Mouse (Mus musculus): ENCODE data around the gene Ccnyl1. TPM values are rescaled to one million over a fixed set of nuclear protein-coding genes. Genes with fewer than 3 reads are reported as not detected.

Ccnyl1 gene
- polyA plus RNA-seq, 1 experiment from 2014 or later, result 4.5 TPM

DNA sequence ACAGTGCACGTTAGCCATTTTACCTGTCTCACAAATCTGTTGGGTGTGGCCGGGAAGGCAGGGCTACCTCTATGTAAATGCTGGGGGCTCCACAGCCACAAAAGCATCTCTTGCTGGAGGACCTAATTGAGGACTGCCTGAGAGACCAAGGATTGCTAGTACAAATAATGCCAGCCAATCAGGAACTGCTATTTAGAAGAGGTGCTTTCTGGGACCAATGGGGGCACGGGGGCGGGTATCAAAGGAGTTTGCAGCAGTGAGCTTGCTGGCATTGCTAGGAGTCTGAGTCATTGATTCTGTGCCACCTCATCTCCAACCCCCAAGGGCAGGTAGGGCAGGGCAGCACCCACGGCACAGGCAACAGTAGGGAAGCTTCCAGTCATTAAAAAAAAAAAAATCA is 16.3 kb upstream of the Ccnyl1 start:
- Histone ChIP-seq H3K4me3 (no peak overlapping the region), H3K36me3 (no peaks in the 10 kb centered on the region), H3K27ac (no peak overlapping the region), H3K9me3 (no peaks in the 10 kb centered on the region), H3K9ac (no peak overlapping the region), H3K27me3 (no peaks in the 10 kb centered on the region), H3K4me2 (no peak overlapping the region), H3K4me1 (no peaks in the 10 kb centered on the region)
- ATAC-seq (ENCODE audit: insufficient number of reproducible peaks, low FRiP score, low TSS enrichment, low read depth), result no peak
- WGBS, result 92% methylated on average over 5 of the region's 5 CpGs

DNA sequence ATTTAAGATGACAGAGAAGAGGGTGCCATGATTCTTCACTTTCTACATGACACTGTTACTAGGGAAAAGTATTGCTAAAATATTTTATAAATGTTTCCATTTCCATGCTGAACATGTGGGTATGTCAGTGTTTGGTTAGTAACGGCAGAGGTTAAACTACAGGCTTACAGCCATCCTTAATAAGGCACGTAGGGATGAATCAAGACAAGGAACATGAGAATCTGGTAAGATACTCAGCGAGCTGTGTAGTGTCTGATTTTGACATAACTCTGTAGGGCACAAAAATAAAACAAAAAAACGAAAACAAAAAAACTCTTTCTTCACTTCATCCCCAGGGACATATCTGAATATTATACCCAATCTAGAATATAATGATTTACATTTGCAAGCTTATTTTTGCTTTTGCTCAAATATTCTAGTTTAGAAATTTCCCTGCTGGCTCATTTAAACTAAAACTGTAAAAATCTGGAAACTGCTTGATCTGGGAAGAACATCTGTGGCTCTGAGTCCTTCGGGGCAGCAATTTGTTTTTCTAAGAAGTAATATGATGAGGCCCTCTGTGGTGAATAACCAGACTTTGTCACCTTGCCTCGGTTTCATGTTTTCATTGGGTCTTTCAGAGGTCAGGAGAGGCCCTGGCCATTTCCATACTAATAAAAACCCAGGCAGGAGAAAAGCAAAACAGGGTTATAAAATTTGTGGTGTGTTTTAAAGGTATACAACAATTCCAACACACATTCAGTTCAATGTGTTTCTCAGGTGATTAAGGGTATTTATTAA is 14.0 kb upstream of the Ccnyl1 start:
- ATAC-seq (ENCODE audit: insufficient number of reproducible peaks, low FRiP score, low TSS enrichment, low read depth), result no peak
- no peak overlapping the region for H3K4me2 ChIP-seq
- WGBS, result 29% methylated on average over 6 of the region's 6 CpGs
- H3K36me3 ChIP-seq, result no peaks in the 10 kb centered on the region
- no peaks in the 10 kb centered on the region for H3K27me3 ChIP-seq
- no peaks in the 10 kb centered on the region for H3K9me3 ChIP-seq
- H3K9ac ChIP-seq, result no peak overlapping the region
- no peaks in the 10 kb centered on the region for H3K4me1 ChIP-seq
- no peak overlapping the region for H3K27ac ChIP-seq
- no peak overlapping the region for H3K4me3 ChIP-seq

- no peak overlapping the region for H3K4me2 ChIP-seq
- ATAC-seq (ENCODE audit: insufficient number of reproducible peaks, low FRiP score, low TSS enrichment, low read depth), result no peak
- 94% methylated on average over 3 of the region's 3 CpGs for WGBS
Measured at GRCm38 (mm10) chr1:64681499-64681898, 8.8 kb upstream of the Ccnyl1 start.

GRCm38 (mm10) chr1:64683039-64683438 is 7.2 kb upstream of the Ccnyl1 start:
- Histone ChIP-seq H3K4me3 (no peak overlapping the region), H3K27ac (no peak overlapping the region), H3K9me3 (no peaks in the 10 kb centered on the region), H3K36me3 (no peaks in the 10 kb centered on the region), H3K9ac (no peak overlapping the region), H3K4me1 (no peaks in the 10 kb centered on the region), H3K4me2 (no peak overlapping the region), H3K27me3 (no peaks in the 10 kb centered on the region)
- 88% methylated on average over 3 of the region's 3 CpGs for WGBS
- ATAC-seq (ENCODE audit: insufficient number of reproducible peaks, low FRiP score, low TSS enrichment, low read depth), result no peak

More at GRCm38 (mm10) chr1:64681499-64681898, 8.8 kb upstream of the Ccnyl1 start:
- Histone ChIP-seq H3K27ac (no peak overlapping the region), H3K36me3 (no peaks in the 10 kb centered on the region), H3K4me1 (no peaks in the 10 kb centered on the region), H3K27me3 (no peaks in the 10 kb centered on the region), H3K4me3 (no peak overlapping the region), H3K9ac (no peak overlapping the region), H3K9me3 (no peaks in the 10 kb centered on the region)

- H3K4me3 ChIP-seq, result no peak overlapping the region
- WGBS, result 88% methylated on average over 2 of the region's 2 CpGs
- no peak overlapping the region for H3K27ac ChIP-seq
- no peaks in the 10 kb centered on the region for H3K36me3 ChIP-seq
- H3K27me3 ChIP-seq, result no peaks in the 10 kb centered on the region
- no peaks in the 10 kb centered on the region for H3K9me3 ChIP-seq
- ATAC-seq (ENCODE audit: insufficient number of reproducible peaks, low FRiP score, low TSS enrichment, low read depth), result no peak
- no peak overlapping the region for H3K4me2 ChIP-seq
- H3K4me1 ChIP-seq, result peaks cover under 1% of the 10 kb centered on the region; the same call in 1 of the 2 replicates
- H3K9ac ChIP-seq, result no peak overlapping the region
Measured at GRCm38 (mm10) chr1:64684440-64684839, 5.8 kb upstream of the Ccnyl1 start.

GRCm38 (mm10) chr1:64688046-64688445 is 2.2 kb upstream of the Ccnyl1 start:
- Histone ChIP-seq H3K27me3 (no peaks in the 10 kb centered on the region), H3K4me3 (no peak overlapping the region), H3K36me3 (no peaks in the 10 kb centered on the region), H3K4me1 (peaks cover 13% of the 10 kb centered on the region), H3K27ac (no peak overlapping the region), H3K4me2 (no peak overlapping the region), H3K9me3 (no peaks in the 10 kb centered on the region), H3K9ac (no peak overlapping the region)
- no peak for ATAC-seq (ENCODE audit: insufficient number of reproducible peaks, low FRiP score, low TSS enrichment, low read depth)
- 66% methylated on average over 4 of the region's 4 CpGs for WGBS

DNA sequence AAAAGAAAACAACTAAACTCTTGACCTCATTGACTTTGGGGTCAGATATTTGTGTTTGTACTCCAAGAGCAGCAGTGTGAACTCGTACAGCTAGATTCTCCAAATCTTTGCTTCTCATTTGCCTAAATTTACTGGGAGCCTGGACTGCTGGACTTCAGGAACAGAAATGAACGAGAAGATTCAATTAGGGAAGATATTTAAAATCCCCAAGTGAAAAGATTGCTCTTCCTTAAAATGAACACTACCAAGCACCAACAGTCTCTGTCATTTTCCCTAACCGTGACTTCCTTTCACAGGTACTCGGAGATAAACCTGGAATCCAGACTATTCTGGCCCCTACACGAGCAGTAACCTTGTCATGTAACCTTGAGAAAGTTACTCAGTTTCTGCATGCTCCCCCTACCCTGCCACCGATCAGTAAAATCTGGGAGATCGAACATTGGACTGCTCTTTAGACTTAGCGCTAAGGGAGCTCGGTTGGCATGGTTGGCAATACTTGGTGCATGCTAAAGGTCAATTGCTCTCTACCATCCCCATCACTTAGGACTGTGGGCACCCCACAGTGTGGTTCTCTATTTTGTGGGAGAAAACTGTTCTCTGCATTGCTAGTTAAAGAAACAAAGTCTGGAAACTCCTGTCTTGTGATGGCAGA is 568 bp upstream of the Ccnyl1 start:
- Histone ChIP-seq H3K4me1 (peaks cover 13% of the 10 kb centered on the region), H3K27ac (0 out of 2 replicates have a peak overlapping the region, but pooled peaks have one; percentile 8), H3K9ac (peak overlapping the region; percentile 26; the same call in 1 of the 2 replicates), H3K36me3 (no peaks in the 10 kb centered on the region), H3K4me2 (peak overlapping the region; percentile 92), H3K27me3 (no peaks in the 10 kb centered on the region), H3K4me3 (peak overlapping the region; percentile 89), H3K9me3 (no peaks in the 10 kb centered on the region)
- 26% methylated on average over 9 of the region's 9 CpGs for WGBS
- no peak for ATAC-seq (ENCODE audit: insufficient number of reproducible peaks, low FRiP score, low TSS enrichment, low read depth)

- peak overlapping the region; percentile 89 for H3K4me3 ChIP-seq
- H3K27me3 ChIP-seq, result no peaks in the 10 kb centered on the region
- H3K9me3 ChIP-seq, result no peaks in the 10 kb centered on the region
- ATAC-seq (ENCODE audit: insufficient number of reproducible peaks, low FRiP score, low TSS enrichment, low read depth), result no peak
- WGBS, result under 1% methylated on average over 40 of the region's 55 CpGs
- peak overlapping the region; percentile 73; the same call in 1 of the 2 replicates for H3K27ac ChIP-seq
- H3K4me2 ChIP-seq, result peak overlapping the region; percentile 82
- H3K36me3 ChIP-seq, result no peaks in the 10 kb centered on the region
- H3K9ac ChIP-seq, result peak overlapping the region; percentile 84
- peaks cover 13% of the 10 kb centered on the region for H3K4me1 ChIP-seq
Measured at GRCm38 (mm10) chr1:64691121-64691551, 881 bp downstream of the Ccnyl1 start.

GRCm38 (mm10) chr1:64691581-64691980 is 1.3 kb downstream of the Ccnyl1 start:
- ATAC-seq (ENCODE audit: insufficient number of reproducible peaks, low FRiP score, low TSS enrichment, low read depth), result no peak
- no peaks in the 10 kb centered on the region for H3K36me3 ChIP-seq
- peak overlapping the region; percentile 82 for H3K4me2 ChIP-seq
- H3K4me3 ChIP-seq, result peak overlapping the region; percentile 89
- H3K27me3 ChIP-seq, result no peaks in the 10 kb centered on the region
- no peaks in the 10 kb centered on the region for H3K9me3 ChIP-seq
- 2% methylated on average over 9 of the region's 9 CpGs for WGBS
- peak overlapping the region; percentile 84 for H3K9ac ChIP-seq
- peaks cover 13% of the 10 kb centered on the region for H3K4me1 ChIP-seq
- peak overlapping the region; percentile 73; the same call in 1 of the 2 replicates for H3K27ac ChIP-seq

- H3K27ac ChIP-seq, result no peak overlapping the region
- H3K4me1 ChIP-seq, result peaks cover 6% of the 10 kb centered on the region
- no peak overlapping the region for H3K4me2 ChIP-seq
- no peaks in the 10 kb centered on the region for H3K9me3 ChIP-seq
- no peaks in the 10 kb centered on the region for H3K27me3 ChIP-seq
- no peaks in the 10 kb centered on the region for H3K36me3 ChIP-seq
- WGBS, result 65% methylated on average over 3 of the region's 3 CpGs
- no peak overlapping the region for H3K4me3 ChIP-seq
- ATAC-seq (ENCODE audit: insufficient number of reproducible peaks, low FRiP score, low TSS enrichment, low read depth), result no peak
- no peak overlapping the region for H3K9ac ChIP-seq
Measured at GRCm38 (mm10) chr1:64695156-64695555, 4.9 kb downstream of the Ccnyl1 start.

DNA sequence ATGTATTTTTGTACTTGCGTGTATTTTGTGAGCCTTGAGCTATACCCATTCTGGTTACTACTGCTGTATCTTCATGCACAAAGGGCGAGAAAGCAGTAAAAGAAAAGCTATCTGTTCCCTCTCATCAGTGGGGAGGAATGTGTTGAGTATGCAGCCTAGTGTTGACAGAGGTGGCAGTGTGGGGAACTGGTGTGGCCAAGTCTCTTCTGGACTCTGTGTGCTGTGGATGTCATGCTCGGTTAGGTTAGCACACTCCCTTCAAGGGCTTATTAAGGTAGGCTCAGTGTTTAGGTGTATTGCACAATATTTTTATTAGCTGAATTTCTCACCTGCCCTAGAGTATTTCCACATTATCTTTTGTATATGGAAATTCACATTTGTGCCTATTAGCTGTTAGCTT is 11.5 kb downstream of the Ccnyl1 start:
- 78% methylated on average over 3 of the region's 3 CpGs for WGBS
- ATAC-seq (ENCODE audit: insufficient number of reproducible peaks, low FRiP score, low TSS enrichment, low read depth), result no peak
- no peak overlapping the region for H3K27ac ChIP-seq
- H3K36me3 ChIP-seq, result peaks cover 16% of the 10 kb centered on the region
- H3K4me3 ChIP-seq, result no peak overlapping the region
- no peak overlapping the region for H3K9ac ChIP-seq
- H3K27me3 ChIP-seq, result no peaks in the 10 kb centered on the region
- H3K9me3 ChIP-seq, result no peaks in the 10 kb centered on the region
- H3K4me1 ChIP-seq, result no peaks in the 10 kb centered on the region
- H3K4me2 ChIP-seq, result no peak overlapping the region

- no peak for ATAC-seq (ENCODE audit: insufficient number of reproducible peaks, low FRiP score, low TSS enrichment, low read depth)
- Histone ChIP-seq H3K4me1 (no peaks in the 10 kb centered on the region), H3K9ac (no peak overlapping the region), H3K4me3 (no peak overlapping the region), H3K9me3 (no peaks in the 10 kb centered on the region), H3K4me2 (no peak overlapping the region), H3K36me3 (peaks cover 16% of the 10 kb centered on the region), H3K27me3 (no peaks in the 10 kb centered on the region), H3K27ac (no peak overlapping the region)
- 38% methylated on average over 6 of the region's 6 CpGs for WGBS
Measured at GRCm38 (mm10) chr1:64705230-64705629, 15.0 kb downstream of the Ccnyl1 start.
